Mouse (Mus musculus) lung, adult 2 months (tissue): Measurements from ENCODE around the gene Nudt22.

Experiments
- CTCF ChIP-seq: fragments of 200-500 bp; IDR thresholded peaks from 2 replicates; pipeline ENCODE4 v1.5.1; 2011; ENCODE audit warnings: mild to moderate bottlenecking, low read length, control low read depth; ENCODE audit not compliant: insufficient read depth
- POLR2A ChIP-seq: fragments of 200-500 bp; IDR thresholded peaks from 2 replicates; pipeline ENCODE4 v1.6.1; 2011; ENCODE audit warnings: low read depth, mild to moderate bottlenecking, control low read depth, low read length, borderline replicate concordance; ENCODE audit errors: extremely low read depth

DNA sequence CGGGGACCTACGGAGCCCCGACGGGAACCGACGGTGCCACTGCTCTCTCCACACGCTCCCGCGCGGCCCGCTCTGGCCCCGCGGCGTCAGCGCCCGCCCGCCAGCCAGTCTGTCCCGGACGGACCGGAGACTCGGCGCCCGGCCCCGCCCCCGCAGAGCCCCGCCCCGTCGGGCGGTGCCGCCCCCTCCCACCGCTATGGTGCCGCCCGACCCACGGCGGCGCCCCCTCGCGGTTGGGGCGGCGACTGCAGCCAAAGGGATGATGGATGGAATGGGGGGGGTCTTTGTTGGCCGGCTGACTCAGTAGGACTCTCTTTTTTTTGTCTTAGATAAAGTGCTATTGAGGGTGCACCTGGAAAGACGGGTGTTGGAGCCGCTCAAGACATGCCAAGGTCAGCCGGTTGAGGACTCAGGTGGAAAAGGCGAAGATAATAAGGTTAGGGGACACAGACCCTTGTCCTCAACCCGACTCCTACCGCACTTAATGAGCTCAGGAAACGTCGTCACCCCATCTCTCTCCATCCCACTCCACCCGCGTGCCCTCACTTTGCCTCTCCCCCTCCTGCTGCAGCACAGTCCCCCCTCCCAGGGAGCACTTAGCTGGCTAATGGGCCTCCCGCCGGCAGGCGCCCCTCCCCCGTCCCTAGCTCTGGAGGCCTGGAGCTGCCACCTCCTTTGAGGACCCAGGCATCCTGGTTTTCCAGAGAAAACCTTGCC is 26.1 kb downstream of the Nudt22 start:
- peak; percentile 9; the same call in 1 of the 2 replicates for TF ChIP-seq CTCF
- peak; percentile 61; the same call in 1 of the 2 replicates for TF ChIP-seq POLR2A
